Mouse (Mus musculus): ENCODE measurements around the gene Olfr583. TPM values are rescaled to one million over a fixed set of nuclear protein-coding genes. Genes with fewer than 3 reads are reported as not detected.

Gene Olfr583
- not detected for total RNA-seq (2023)

GRCm38 (mm10) chr7:103051000-103051399 is at the start of gene Olfr583:
Gene Olfr583 (plus strand): TSS chr7:103051300.

GRCm38 (mm10) chr7:103037724-103038123 is 13.4 kb upstream of the Olfr583 start, which contains the start of gene Olfr582:
Gene Olfr582 (plus strand): TSS chr7:103038024.

GRCm38 (mm10) chr7:103081585-103081984 is 30.5 kb downstream of the Olfr583 start, which contains the start of gene Olfr584:
Gene Olfr584 (plus strand): TSS chr7:103081885.

GRCm38 (mm10) chr7:103097420-103097819 is 46.3 kb downstream of the Olfr583 start, which contains the start of gene Olfr585:
Gene Olfr585 (plus strand): TSS chr7:103097720.

Other genes starting within 250 kb of the Olfr583 start
- gene Olfr564, start 247.8 kb upstream of the Olfr583 start, total RNA-seq (2023) = not detected
- not detected for gene Olfr566, start 192.5 kb upstream of the Olfr583 start, total RNA-seq (2023)
- not detected for gene Olfr568, start 174.2 kb upstream of the Olfr583 start, total RNA-seq (2023)
- gene Olfr569, start 160.4 kb upstream of the Olfr583 start, total RNA-seq (2023) = not detected
- gene Olfr570, start 156.7 kb upstream of the Olfr583 start, total RNA-seq (2023) = not detected
- not detected for gene Olfr571, start 133.8 kb upstream of the Olfr583 start, total RNA-seq (2023)
- not detected for gene Olfr572, start 126.9 kb upstream of the Olfr583 start, total RNA-seq (2023)
- not detected for gene Olfr573-ps1, start 108.7 kb upstream of the Olfr583 start, total RNA-seq (2023)
- not detected for gene Olfr574, start 102.8 kb upstream of the Olfr583 start, total RNA-seq (2023)
- not detected for gene Olfr575, start 92.5 kb upstream of the Olfr583 start, total RNA-seq (2023)
- gene Olfr576, start 88.6 kb upstream of the Olfr583 start, total RNA-seq (2023) = not detected
- gene Olfr577, start 75.4 kb upstream of the Olfr583 start, total RNA-seq (2023) = not detected
- not detected for gene Olfr578, start 62.0 kb upstream of the Olfr583 start, total RNA-seq (2023)
- not detected for gene Olfr582, start 13.3 kb upstream of the Olfr583 start, total RNA-seq (2023)
- gene Olfr584, start 30.6 kb downstream of the Olfr583 start, total RNA-seq (2023) = not detected
- gene Olfr585, start 46.4 kb downstream of the Olfr583 start, total RNA-seq (2023) = not detected
- gene Olfr586, start 74.3 kb downstream of the Olfr583 start, total RNA-seq (2023) = not detected
- gene Olfr588-ps1, start 89.6 kb downstream of the Olfr583 start, total RNA-seq (2023) = not detected
- gene Olfr589, start 105.1 kb downstream of the Olfr583 start, total RNA-seq (2023) = not detected
- gene Olfr591, start 127.0 kb downstream of the Olfr583 start, total RNA-seq (2023) = not detected
- gene Olfr592, start 133.5 kb downstream of the Olfr583 start, total RNA-seq (2023) = not detected
- not detected for gene Olfr593, start 160.6 kb downstream of the Olfr583 start, total RNA-seq (2023)
- not detected for gene Olfr594, start 165.7 kb downstream of the Olfr583 start, total RNA-seq (2023)
- gene Usp17ld, start 201.2 kb downstream of the Olfr583 start, total RNA-seq (2023) = not detected